Comparison of ENCODE assay signal across 8 mouse cellular contexts in genomic region chr3:38220934-38221833, GRCm38 (mm10).
DNase-seq lines count a peak whose midpoint lies in the region; ATAC-seq and TF ChIP-seq lines count a peak whose summit lies in the region.

No protein-coding gene starts in this region.

- H3K9ac ChIP-seq in neural tube, embryonic 11.5 days (ENCODE audit: low read length), result no peak overlapping the region
- no peak overlapping the region for H3K9ac ChIP-seq in hindbrain, embryonic 11.5 days (ENCODE audit: low read depth, low read length)

- TF ChIP-seq POLR2A in cortical plate, adult 2 months (IDR thresholded peaks at IDR 0.05; ENCODE audit: extremely low read depth, insufficient read depth, low read length), result no peak

- WGBS in neural tube, embryonic 11.5 days, result 46% methylated on average over 11 of the region's 11 CpGs
- WGBS in hindbrain, embryonic 11.5 days, result 52% methylated on average over 11 of the region's 11 CpGs

- no peak overlapping the region for H3K4me3 ChIP-seq in neural tube, embryonic 11.5 days (ENCODE audit: low read depth, low read length)
- H3K4me3 ChIP-seq in cortical plate, adult 2 months (ENCODE audit: insufficient read depth, low read length), result no peak overlapping the region
- no peak overlapping the region for H3K4me3 ChIP-seq in hindbrain, embryonic 11.5 days (ENCODE audit: low read depth, low read length)

- H3K9me3 ChIP-seq in neural tube, embryonic 11.5 days (ENCODE audit: control insufficient read depth, low read length), result no peaks in the 10 kb centered on the region
- H3K9me3 ChIP-seq in hindbrain, embryonic 11.5 days (ENCODE audit: control insufficient read depth, low read length), result no peaks in the 10 kb centered on the region

- peak; percentile 50 for DNase-seq in neural tube, embryonic 11.5 days (ENCODE audit: low spot score)
- no peak for DNase-seq in neural tube, embryonic 10.5 days (ENCODE audit: extremely low spot score, low spot score)
- peak; percentile 65 for DNase-seq in Muller cell, postnatal 12 days (ENCODE audit: inconsistent ontology term)
- DNase-seq in hindbrain, embryonic 11.5 days (ENCODE audit: low spot score), result peak; percentile 78
- peak; percentile 36 to 60 for DNase-seq in layer of hippocampus, postnatal 14 days (ENCODE audit: low spot score in 2 of 2)
- DNase-seq in ovary, postnatal 36 days (ENCODE audit: low spot score), result no peak

- TF ChIP-seq CTCF in cortical plate, adult 2 months (IDR thresholded peaks at IDR 0.05; ENCODE audit: extremely low read depth, insufficient read depth, low read length), result peak; percentile 65

- no peak for ATAC-seq in neural tube, embryonic 11.5 days (ENCODE audit: insufficient read depth, low FRiP score, low TSS enrichment)
- peak; percentile 43; the same call in 1 of the 2 replicates for ATAC-seq in hindbrain, embryonic 11.5 days (ENCODE audit: low FRiP score)
- peak; percentile 53; the same call in 1 of the 2 replicates for ATAC-seq in monocyte, adult 5-6 weeks (replicated peaks; ENCODE audit: insufficient number of reproducible peaks, low FRiP score, low TSS enrichment, poor library complexity, severe bottlenecking)

- no peak overlapping the region for H3K4me2 ChIP-seq in neural tube, embryonic 11.5 days (ENCODE audit: low read depth)
- no peak overlapping the region for H3K4me2 ChIP-seq in hindbrain, embryonic 11.5 days (replicated peaks; ENCODE audit: low read depth, low read length)

- H3K27me3 ChIP-seq in neural tube, embryonic 11.5 days (ENCODE audit: control insufficient read depth, insufficient read depth, low read length), result no peaks in the 10 kb centered on the region
- no peaks in the 10 kb centered on the region for H3K27me3 ChIP-seq in hindbrain, embryonic 11.5 days (ENCODE audit: control insufficient read depth, insufficient read depth, low read length)

- no peaks in the 10 kb centered on the region for H3K4me1 ChIP-seq in neural tube, embryonic 11.5 days (ENCODE audit: control insufficient read depth, insufficient read depth, low read length)
- no peaks in the 10 kb centered on the region for H3K4me1 ChIP-seq in cortical plate, adult 2 months (ENCODE audit: control insufficient read depth, insufficient read depth, low read length)
- H3K4me1 ChIP-seq in hindbrain, embryonic 11.5 days (replicated peaks; ENCODE audit: control insufficient read depth, insufficient read depth, low read length), result no peaks in the 10 kb centered on the region

- no peak overlapping the region for H3K27ac ChIP-seq in neural tube, embryonic 11.5 days (ENCODE audit: low read depth, low read length)
- no peak overlapping the region for H3K27ac ChIP-seq in cortical plate, adult 2 months (ENCODE audit: insufficient read depth, low read length)
- H3K27ac ChIP-seq in hindbrain, embryonic 11.5 days (ENCODE audit: low read depth, low read length), result no peak overlapping the region

- H3K36me3 ChIP-seq in neural tube, embryonic 11.5 days (ENCODE audit: control insufficient read depth, insufficient read depth, low read length), result no peaks in the 10 kb centered on the region
- no peaks in the 10 kb centered on the region for H3K36me3 ChIP-seq in hindbrain, embryonic 11.5 days (ENCODE audit: control insufficient read depth, insufficient read depth, low read length)

Comparison
In these comparisons a context has a peak if more than half of its experiments do, and no peak if none do; other contexts are left out.
1. DNase-seq: peak in neural tube, embryonic 11.5 days (single experiment), Muller cell, postnatal 12 days (single experiment), hindbrain, embryonic 11.5 days (single experiment) and layer of hippocampus, postnatal 14 days (2 of 2); none in neural tube, embryonic 10.5 days (single experiment) and ovary, postnatal 36 days (single experiment).